Mouse (Mus musculus): ENCODE measurements at regions not wholly inside any gene's neighbourhood (a gene's known extent, or its start where the extent isn't known, plus 50 kb on each side); places are given as distances from the start of the nearest gene placed in this dataset.
"Not testable (repeated sequence)": the region's sequence is repeated elsewhere in the genome, so short reads cannot be mapped to it uniquely, and the experiment has no call there.

DNA sequence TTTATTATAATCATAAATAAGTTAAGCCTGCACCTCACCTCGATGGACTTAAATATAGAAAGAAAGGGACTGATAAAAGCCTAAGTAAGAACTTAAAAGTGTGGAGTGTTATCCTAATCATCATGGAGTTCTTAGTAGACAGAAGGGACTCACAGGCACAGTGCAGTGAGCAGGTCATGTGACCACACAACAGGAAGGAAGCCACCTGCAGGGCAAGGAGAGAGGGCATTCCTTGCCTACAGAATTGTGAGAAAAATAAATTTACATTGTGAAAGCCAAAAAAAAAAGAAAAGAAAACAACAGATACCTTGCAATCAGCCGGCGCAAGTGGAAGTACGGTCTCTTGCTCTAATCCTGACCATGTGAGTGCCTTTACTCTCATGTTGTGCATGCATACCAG, 454.8 kb downstream of the Zpld1 start:
- TF ChIP-seq MYOG (IDR thresholded peaks at IDR 0.05; ENCODE audit: control insufficient read depth in 1 of 3, insufficient read depth in 1 of 3, insufficient read length in 2 of 3, low read depth in 2 of 3); POLR2A (IDR thresholded peaks at IDR 0.05; ENCODE audit: insufficient read length, low read depth): not testable (repeated sequence)
